Mouse (Mus musculus) mesoderm, embryonic 11.5 days (tissue): Measurements from ENCODE around the gene Fads6.
A peak's percentile ranks its signal among the peaks of the same experiment; 100 is the strongest.

Source experiments
- DNase-seq: peaks from one replicate; pipeline ENCODE4 v3.0.0-alpha.2; 2012; ENCODE audit warnings: low read depth, low spot score

Fads6 gene

GRCm38 (mm10) chr11:115275954-115276353 lies 21.5 kb downstream of the Fads6 start:
- DNase-seq: no peak

- no peak for DNase-seq
Observed at GRCm38 (mm10) chr11:115275509-115275908, 22.0 kb downstream of the Fads6 start.

DNA sequence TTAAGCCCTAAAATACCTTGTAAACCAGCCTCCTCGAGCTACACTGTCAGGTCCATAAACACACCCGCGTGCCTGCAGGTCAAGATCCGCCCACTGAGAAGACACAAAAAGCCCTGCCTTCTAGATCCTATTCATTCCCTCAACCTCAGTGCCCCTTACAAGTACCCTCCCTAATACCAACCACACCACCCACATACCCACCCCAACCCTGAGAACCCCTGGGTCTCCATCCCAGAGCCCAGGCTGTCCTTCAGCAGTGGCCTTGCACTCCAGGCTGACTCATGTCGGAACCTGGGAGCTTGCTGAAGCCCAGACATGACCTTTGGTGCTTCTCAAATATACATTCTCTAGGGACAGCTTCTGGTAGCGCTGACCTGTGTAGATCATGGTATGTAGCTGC lies 22.7 kb downstream of the Fads6 start:
- no peak for DNase-seq

- DNase-seq: no peak
Observed at GRCm38 (mm10) chr11:115274178-115274577, 23.3 kb downstream of the Fads6 start.

GRCm38 (mm10) chr11:115273735-115274134 lies 23.7 kb downstream of the Fads6 start:
- no peak for DNase-seq

DNA sequence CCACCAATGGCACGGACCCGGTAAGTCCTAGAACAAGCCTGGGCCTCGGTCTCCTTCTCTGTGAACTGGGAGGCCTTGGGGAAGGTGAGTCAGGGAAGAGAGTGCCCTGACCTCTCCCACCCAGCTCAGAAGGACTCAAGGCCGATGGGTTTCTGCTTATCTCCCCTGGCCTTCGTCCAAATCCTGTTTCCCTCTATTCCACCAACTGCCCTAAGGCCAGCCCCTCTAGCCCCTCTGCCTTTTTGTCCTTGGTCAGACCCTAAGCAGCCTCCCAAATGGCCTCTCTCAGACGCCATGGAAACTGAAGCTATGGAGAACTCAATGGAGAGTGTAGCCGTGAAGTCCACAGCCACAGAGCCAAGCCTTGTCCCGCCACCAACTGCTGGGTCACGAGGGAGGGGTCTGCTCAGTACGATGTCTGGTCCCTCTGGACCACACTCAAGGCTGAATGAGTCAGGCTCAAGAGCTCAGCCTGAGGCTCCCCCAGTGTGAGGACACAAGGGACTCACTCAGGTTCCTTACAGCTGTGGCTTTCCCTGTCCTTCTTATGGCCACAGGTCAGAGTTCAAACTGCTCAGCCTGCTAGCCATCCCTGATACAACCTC lies 24.5 kb downstream of the Fads6 start:
- no peak for DNase-seq

DNA sequence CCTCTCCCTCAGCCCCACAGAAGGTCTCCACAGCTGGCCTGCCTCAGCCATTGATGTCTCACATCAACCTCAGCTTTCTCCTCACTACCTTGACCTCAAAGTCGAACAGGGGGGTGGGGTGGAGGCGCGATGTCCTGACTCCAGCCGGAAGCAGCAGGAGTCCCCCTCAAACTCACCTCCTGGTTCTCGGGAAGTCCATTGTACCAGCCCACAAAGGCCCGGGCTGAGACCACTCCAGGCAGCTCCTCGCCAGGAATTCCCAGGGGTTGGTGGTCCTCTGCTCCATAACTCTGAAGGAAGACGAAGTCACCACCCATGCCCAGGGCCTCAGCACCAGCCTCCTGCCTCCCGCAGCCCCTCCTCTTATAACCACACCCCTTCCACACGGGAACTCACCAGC lies 26.0 kb downstream of the Fads6 start:
- no peak for DNase-seq

GRCm38 (mm10) chr11:115271052-115271451 lies 26.4 kb downstream of the Fads6 start:
- no peak for DNase-seq

DNA sequence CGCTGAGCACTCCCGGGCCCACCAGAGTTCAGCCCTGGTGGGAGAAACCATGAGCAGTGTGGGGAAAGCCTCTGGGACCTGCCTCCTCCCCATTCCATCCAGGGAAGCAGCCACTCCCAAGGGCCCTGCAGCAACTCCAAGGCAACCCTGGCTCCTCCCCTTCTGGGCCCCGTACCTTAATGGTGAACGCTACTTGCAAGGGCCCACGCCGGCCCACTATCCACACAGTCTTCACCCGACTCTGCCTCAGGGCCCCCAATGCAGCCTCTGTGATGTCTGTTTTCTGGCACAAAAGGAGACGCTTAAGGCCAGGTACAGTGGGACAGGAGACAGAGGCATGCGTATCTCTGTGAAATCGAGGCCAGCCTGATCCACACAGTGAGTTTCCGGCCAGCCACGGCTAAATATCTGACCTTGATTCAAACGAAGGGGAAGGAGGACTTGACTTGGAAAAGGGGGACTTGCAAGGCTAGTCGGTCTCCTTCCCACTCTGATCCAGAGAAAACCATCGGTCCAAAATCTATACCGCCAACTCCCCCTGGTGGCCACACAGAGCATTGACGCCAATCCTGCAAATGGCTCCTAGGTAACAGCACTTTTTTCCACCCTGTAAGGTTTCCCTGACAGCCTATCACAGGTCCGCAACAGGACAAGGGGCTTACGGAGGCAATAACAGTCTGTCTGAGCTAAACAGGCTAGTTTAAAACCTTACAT lies 27.2 kb downstream of the Fads6 start:
- DNase-seq: peak; percentile 86

- DNase-seq: no peak
Observed at GRCm38 (mm10) chr11:115269330-115270066, 28.0 kb downstream of the Fads6 start.

DNA sequence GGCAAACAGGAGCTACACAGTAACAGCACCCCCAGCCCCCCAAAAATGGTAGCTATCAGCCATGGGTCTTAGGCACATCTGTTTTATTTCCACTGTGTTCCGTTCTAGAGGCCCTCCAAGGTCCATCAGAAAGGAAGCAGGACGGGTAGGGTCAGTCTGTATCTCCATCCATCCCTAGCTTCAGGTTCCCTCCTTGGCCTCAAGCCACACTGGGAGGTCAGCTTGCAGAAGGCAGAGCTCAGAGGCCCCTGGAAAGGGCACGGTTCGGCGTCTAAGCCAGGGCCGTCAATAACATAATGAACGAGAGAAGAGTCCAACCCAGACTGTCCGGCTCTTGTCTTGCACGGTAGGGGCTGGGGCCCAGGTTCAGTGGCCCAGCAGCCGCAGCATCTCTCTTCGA lies 29.5 kb downstream of the Fads6 start:
- no peak for DNase-seq

DNA sequence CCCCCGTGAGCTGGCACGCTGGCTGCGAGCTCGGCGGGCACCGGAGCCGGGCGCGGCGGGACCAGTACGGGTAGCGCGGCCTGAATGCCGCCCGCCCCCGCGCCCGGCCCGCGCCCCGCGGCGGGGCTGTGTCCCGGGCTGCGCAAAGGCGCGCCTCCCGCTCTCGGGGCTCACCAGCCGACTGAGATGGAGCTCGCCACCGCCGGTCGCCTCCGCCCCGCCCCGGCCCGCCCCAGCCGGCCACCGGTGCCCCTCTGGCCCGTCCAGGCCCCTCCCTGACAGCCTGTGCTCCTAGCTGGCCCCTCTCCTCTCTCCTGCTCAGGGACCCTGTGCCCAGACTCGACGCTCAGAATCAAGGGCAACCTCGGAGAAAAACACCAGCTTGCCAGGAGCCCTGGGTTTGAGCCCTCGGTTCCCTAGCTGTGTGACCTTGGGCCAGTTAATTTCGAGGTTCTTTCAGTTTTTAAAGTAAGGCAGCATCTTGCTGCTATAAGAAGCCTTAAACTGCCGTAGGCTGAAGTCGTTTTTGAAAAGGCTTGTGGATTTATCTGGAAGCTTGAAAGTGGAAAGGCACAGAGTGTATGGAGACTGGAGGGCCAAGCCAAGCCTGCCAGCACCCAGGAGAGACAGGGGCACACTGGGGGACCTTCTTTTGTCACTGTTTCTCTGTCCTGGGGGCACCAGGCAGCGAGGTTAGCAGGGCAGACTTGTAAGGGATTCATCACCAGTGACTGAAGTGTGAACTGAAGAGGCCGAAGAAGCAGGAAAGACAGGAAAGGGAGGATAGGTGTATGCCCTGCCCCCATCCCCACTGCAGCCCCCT lies 30.2 kb downstream of the Fads6 start, which contains the start of gene Grin2c:
Grin2c (minus strand) TSS at position 183 of the 823 bp plus-strand sequence.
- DNase-seq: no peak

GRCm38 (mm10) chr11:115266400-115266778 lies 31.1 kb downstream of the Fads6 start:
- no peak for DNase-seq

- no peak for DNase-seq
Observed at GRCm38 (mm10) chr11:115265771-115266399, 31.6 kb downstream of the Fads6 start.

GRCm38 (mm10) chr11:115264862-115265668 lies 32.4 kb downstream of the Fads6 start:
- DNase-seq: peak; percentile 56

- DNase-seq: no peak
Observed at GRCm38 (mm10) chr11:115264136-115264861, 33.2 kb downstream of the Fads6 start.

GRCm38 (mm10) chr11:115262954-115263353 lies 34.5 kb downstream of the Fads6 start:
- DNase-seq: no peak

GRCm38 (mm10) chr11:115259134-115259533 lies 38.3 kb downstream of the Fads6 start:
- no peak for DNase-seq

DNA sequence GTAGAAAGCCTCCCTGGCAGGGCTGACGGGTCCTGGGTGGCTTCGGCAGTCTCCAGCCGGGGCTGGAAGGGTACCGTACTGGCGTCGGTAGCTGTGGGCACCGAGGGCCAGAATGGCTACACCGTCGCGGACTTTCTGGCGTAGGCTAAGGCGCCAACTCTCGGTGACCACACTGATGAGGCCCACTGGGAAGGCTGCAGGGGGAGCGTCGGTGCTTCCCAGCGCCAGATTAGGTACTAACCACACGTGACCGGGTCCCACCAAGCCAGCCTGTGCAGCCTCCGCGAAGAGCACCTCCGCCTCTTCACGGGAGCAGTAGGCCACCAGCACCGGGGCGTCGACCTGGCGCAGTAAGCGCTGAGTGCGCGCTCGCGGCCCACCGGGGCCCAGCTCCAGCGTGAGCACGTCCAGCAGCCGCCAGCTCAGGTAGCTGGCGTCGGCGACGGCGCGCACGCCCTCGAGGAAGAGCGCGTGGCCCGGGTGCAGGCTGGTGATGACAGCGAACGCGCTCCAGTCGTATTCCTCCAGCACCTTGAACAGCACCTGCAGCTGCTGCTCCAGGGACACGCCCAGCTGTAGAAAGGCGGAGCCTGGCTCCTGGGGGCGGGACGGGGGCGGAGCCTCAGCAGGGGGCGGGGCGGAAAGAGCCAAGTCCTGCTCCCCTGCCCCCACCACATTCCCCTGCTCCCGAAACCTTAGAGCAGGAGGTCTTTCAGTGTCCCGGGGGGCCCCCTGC lies 39.5 kb downstream of the Fads6 start:
- DNase-seq: peak; percentile 50
